8 mouse cellular contexts compared by ENCODE assay signal in genomic region chr17:80553318-80554270, GRCm38 (mm10). TPM values are rescaled to one million over a fixed set of nuclear protein-coding genes. Genes with fewer than 3 reads are reported as not detected.
DNase-seq lines count a peak whose midpoint lies in the region; ATAC-seq and TF ChIP-seq lines count a peak whose summit lies in the region.

No protein-coding gene starts in this region.

- DNase-seq in adrenal gland, adult 2 months = peak; percentile 87
- DNase-seq in embryo, embryonic 10.5 days (ENCODE audit: low spot score) = peak; percentile 96
- DNase-seq in gastrocnemius, postnatal 10 days = peak; percentile 63
- DNase-seq in hindlimb bud, embryonic 11.5 days (ENCODE audit: extremely low spot score, low read depth, low spot score) = peak; percentile 86
- DNase-seq in left cerebral cortex, adult 2 months (ENCODE audit: extremely low spot score in 1 of 2, low spot score in 2 of 2) = peak; percentile 70 to 78
- DNase-seq in right cerebral cortex, adult 2 months (ENCODE audit: low spot score in 2 of 2) = peak; percentile 78
- peak; percentile 65 to 82 for DNase-seq in urinary bladder, postnatal 36 days (ENCODE audit: low spot score in 2 of 2)

- peak overlapping the region; percentile 68 for H3K27ac ChIP-seq in left cerebral cortex, adult 2 months

- ATAC-seq in megakaryocyte, adult 5-6 weeks (ENCODE audit: poor library complexity, severe bottlenecking) = peak; percentile 90

- H3K4me3 ChIP-seq in left cerebral cortex, adult 2 months = peak overlapping the region; percentile 69

- TF ChIP-seq CTCF in left cerebral cortex, adult 2 months (IDR thresholded peaks at IDR 0.05) = peak; percentile 75

- intact Hi-C loops in left cerebral cortex, adult 2 months (cut with DNase I) = loop anchor here (1.0 to 2.0 kb wide), 2 partner anchors 70 to 99 kb away; no protein-coding TSS in a partner anchor

RNA-seq across cellular contexts. Expression of gene Cdkl4, which starts 24.0 kb away (rescaled TPM):
- total RNA-seq in adrenal gland, adult 2 months (2021) = under 1 TPM; 0.14 to 0.17 TPM
- polyA plus RNA-seq in adrenal gland, adult 2 months (2012; rRNA removed) = 0.07 and 0.15 TPM in 2 replicates
- under 1 TPM; 0.09 to 0.14 TPM for total RNA-seq in gastrocnemius, postnatal 10 days (2021)
- 10 to 100 TPM; 17.9 to 18.9 TPM for total RNA-seq in left cerebral cortex, adult 2 months (2021)
- 0.32 and 2.2 TPM in 2 replicates for total RNA-seq in megakaryocyte, adult 5-6 weeks (2015)
- 0.40 and 0.65 TPM in 2 replicates for total RNA-seq in megakaryocyte, adult 5-6 weeks (2017)

Comparison
In these comparisons a context has a peak if more than half of its experiments do, and no peak if none do; other contexts are left out.
1. Peak in every context shown above with its lines: DNase-seq, ATAC-seq, H3K4me3 ChIP-seq and H3K27ac ChIP-seq.
2. RNA of gene Cdkl4, which starts 24.0 kb away (total RNA-seq): 17.9 to 18.9 TPM in left cerebral cortex, adult 2 months; 0.32 to 2.2 TPM in megakaryocyte, adult 5-6 weeks, 0.14 to 0.17 TPM in adrenal gland, adult 2 months and 0.09 to 0.14 TPM in gastrocnemius, postnatal 10 days; every median in the first group is over 4 times any median in the second.